Mouse (Mus musculus) cortical plate, adult 2 months (tissue): ENCODE measurements around the gene Ulbp1. TPM values are rescaled to one million over a fixed set of nuclear protein-coding genes. Genes with fewer than 3 reads are reported as not detected.
A peak's percentile ranks its signal among the peaks of the same experiment; 100 is the strongest.

ENCODE experiments used
- H3K27ac ChIP-seq: fragments of 200-500 bp; 2 replicates; pipeline ENCODE4 v1.5.1; 2012; ENCODE audit warnings: low read length, control low read depth, inconsistent platforms; ENCODE audit not compliant: insufficient read depth
- H3K4me1 ChIP-seq: fragments of 200-500 bp; 2 replicates; pipeline ENCODE4 v1.6.1; 2011; ENCODE audit warnings: low read length; ENCODE audit not compliant: control insufficient read depth, insufficient read depth
- H3K4me3 ChIP-seq: fragments of 200-500 bp; 2 replicates; pipeline ENCODE4 v1.5.1; 2011; ENCODE audit warnings: mild to moderate bottlenecking, low read length, control low read depth; ENCODE audit not compliant: insufficient read depth
- CTCF ChIP-seq: fragments of 200-500 bp; IDR thresholded peaks from 2 replicates; pipeline ENCODE4 v1.5.1; 2011; ENCODE audit warnings: mild to moderate bottlenecking, control low read depth, low read length; ENCODE audit not compliant: insufficient read depth; ENCODE audit errors: extremely low read depth
- POLR2A ChIP-seq: fragments of 200-500 bp; IDR thresholded peaks from 2 replicates; pipeline ENCODE4 v1.6.1; 2011; ENCODE audit warnings: mild to moderate bottlenecking, low read length, control low read depth; ENCODE audit not compliant: insufficient read depth; ENCODE audit errors: extremely low read depth
- polyA plus RNA-seq: library from polyadenylated mRNA; depleted of rRNA; stranded (reverse); fragments of >200 nt; gene quantifications from 2 replicates; pipeline ENCODE4 v1.2.3, GENCODE M21; 2012; rRNA removed

Ulbp1 gene
- polyA plus RNA-seq, 1 experiment: 0.15 TPM

DNA sequence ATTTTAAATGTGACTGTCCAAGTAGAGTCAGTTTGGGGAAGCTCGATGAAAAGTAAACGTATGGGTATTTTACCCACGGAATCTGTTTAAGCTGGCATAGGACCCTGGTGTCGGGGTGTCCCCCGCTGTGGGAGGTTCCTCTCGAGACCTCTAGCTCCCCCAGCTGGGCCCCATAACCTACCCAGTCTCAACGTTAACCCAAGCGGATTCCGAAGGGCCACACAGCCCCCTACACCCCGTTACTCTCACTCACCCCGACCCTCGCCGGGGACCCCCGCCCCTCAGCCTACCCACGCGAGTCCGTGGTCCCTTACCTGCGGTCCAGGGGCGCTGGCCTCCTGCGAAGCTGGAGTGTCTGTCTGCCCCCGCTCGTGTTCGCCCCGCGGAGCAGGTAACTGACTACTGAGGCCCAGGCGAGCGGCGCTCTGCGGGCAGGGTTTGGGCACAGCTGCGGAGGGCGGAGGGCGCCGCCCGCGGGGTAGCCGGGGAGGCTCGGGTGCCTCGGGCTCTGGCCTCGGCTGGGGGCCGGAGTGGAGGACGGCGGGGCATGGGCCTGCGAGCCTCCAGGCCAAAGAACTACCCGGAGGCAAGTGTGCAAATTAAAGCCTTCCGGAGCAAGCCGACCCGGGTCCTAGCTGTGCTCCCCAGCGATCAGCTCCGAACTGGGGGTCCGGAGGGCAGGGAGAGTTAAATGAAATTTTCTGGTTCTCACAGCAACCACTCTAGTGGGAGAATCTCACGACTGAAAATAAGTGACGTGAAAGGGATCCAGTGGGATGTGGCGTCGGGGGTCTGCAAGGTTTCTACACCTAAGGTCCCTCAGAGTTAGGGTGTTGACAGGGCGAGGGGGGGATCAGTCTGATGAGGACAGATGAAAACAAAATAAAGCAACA is 80.0 kb downstream of the Ulbp1 start:
- TF ChIP-seq POLR2A: no peak
- Histone ChIP-seq H3K4me1 (peaks cover 2% of the 10 kb centered on the region; the same call in 1 of the 2 replicates), H3K4me3 (no peak overlapping the region), H3K27ac (no peak overlapping the region)

DNA sequence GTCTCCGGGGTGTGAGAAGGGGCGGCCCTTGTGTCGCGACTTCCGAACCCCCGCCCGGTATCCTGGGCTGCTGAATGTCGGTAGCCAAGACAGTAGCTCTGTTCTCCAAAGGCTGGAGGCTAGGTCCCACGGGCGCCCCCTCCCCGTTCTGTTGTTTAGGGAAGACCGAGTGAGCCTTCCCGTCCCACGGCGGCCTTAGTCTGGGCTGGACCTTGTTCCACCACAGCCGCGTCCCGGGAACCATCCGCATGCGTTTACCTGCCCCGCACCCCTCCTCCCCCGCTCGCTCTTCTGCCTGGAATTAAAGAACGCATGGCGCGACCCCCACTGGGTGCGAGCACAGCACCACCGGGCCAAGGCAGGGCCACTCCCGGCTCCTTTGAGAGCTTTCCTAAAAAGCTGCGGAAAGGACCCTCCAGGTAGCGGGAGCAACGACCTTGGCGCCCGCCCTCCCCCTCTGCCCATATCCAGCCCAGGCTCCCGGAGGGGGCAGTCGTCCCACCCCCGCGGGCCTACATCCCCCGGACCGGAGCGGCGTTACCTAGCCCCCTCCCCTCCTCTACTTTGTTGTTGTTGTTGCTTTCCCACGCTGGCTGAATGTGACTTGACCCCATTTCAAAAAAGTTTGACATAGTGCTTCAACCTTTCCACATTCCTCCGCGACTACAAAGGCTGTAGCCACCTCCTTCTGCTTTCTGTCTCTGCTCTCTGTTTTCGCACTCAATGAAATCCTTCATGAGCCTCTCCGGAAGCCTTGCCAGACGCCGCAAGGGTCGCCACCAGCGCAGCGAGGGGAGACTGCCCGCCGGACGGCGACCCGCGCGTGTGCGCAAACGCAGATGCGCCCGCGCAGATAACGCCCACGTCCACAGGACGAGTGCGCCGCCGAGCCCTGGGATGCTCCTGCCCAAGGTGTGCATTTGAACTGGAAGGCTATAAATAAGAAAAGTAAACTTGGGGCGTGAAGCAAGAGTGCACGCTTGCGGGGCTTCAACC is 81.2 kb downstream of the Ulbp1 start:
- H3K27ac ChIP-seq: no peak overlapping the region
- H3K4me1 ChIP-seq: peaks cover 2% of the 10 kb centered on the region; the same call in 1 of the 2 replicates
- peak overlapping the region; percentile 51 for H3K4me3 ChIP-seq
- TF ChIP-seq POLR2A (no peak), CTCF (no peak)

DNA sequence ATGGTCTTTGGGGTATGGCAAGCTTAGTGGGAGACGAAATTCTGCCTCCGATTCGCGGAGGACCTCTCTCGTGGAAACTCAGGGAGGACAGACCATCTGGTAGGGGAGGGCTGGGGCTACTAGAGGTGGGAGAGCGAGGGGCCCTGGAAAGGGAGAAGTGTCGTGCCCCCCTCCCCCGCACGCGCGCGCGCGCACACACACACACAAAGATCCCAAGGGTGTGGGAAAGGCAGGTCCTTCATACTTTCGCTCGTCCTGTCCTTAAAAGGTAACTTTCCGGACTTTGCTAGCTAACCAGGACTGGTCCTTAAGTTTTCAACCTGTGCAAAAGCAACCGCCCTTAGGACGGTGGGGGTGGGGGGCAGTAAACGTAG is 81.9 kb downstream of the Ulbp1 start:
- Histone ChIP-seq H3K4me3 (peak overlapping the region; percentile 51), H3K27ac (no peak overlapping the region), H3K4me1 (peaks cover 2% of the 10 kb centered on the region; the same call in 1 of the 2 replicates)
- TF ChIP-seq POLR2A: no peak
- no peak for TF ChIP-seq CTCF

DNA sequence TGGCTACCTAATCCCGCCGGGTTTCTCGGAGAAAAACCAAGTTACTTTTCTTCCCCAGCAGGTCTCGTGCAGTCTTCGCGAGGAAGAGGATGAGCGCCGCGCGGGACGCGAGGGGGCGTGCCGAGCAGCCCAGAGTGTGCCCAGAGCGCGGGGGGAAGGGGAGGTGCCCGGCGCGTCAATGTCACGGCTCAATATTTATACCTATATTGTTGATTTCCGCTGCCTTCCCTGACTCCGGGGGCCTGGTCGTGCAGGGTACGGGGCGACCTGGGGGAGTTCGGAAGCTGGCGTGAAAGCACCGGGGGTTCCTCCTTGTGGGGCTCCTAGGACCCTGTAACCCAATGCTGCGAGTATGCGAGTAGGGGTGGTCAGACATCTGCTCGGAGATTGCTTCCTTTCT is 82.3 kb downstream of the Ulbp1 start:
- TF ChIP-seq CTCF (no peak), POLR2A (no peak)
- Histone ChIP-seq H3K4me3 (peak overlapping the region; percentile 51), H3K27ac (no peak overlapping the region), H3K4me1 (peaks cover 2% of the 10 kb centered on the region; the same call in 1 of the 2 replicates)

Other genes with a start within 250 kb of the Ulbp1 start
- gene Lrp11, start 116.2 kb upstream of the Ulbp1 start, polyA plus RNA-seq: 132 and 134 TPM in 2 replicates
- 4.9 and 7.6 TPM in 2 replicates for gene Nup43, start 193.9 kb upstream of the Ulbp1 start, polyA plus RNA-seq
- gene Pcmt1, start 207.5 kb upstream of the Ulbp1 start, polyA plus RNA-seq: 148 and 158 TPM in 2 replicates
- 16.1 and 17.1 TPM in 2 replicates for gene Lats1, start 207.6 kb upstream of the Ulbp1 start, polyA plus RNA-seq